Mouse (Mus musculus) left cerebral cortex, adult 9 months (tissue): ENCODE data around the gene Toe1.
"Not testable (repeated sequence)": the region's sequence is repeated elsewhere in the genome, so short reads cannot be mapped to it uniquely, and the experiment has no call there.

Experiments
- DNase-seq, 2 experiments: peaks; one replicate each; pipeline ENCODE4 v3.0.0; 2022; ENCODE audit warnings: low spot score in 2 of 2

Toe1 gene

GRCm38 (mm10) chr4:116807197-116808129, at the start of gene Toe1, which contains the start of gene Mutyh:
Gene Toe1 (minus strand): TSS chr4:116807640.
Gene Mutyh (plus strand): TSS chr4:116807723.
- DNase-seq: peak; percentile 80 to 91

GRCm38 (mm10) chr4:116857203-116857602, 49.8 kb upstream of the Toe1 start:
- DNase-seq: no peak

GRCm38 (mm10) chr4:116854286-116854685, 46.8 kb upstream of the Toe1 start:
- no peak for DNase-seq

GRCm38 (mm10) chr4:116849901-116850300, 42.5 kb upstream of the Toe1 start:
- no peak for DNase-seq

- no peak for DNase-seq
These were observed 36.9 kb upstream of the Toe1 start for GRCm38 (mm10) chr4:116844324-116844723.

- no peak for DNase-seq
These were observed 33.4 kb upstream of the Toe1 start for GRCm38 (mm10) chr4:116840841-116841240.

- not testable (repeated sequence) for DNase-seq
These were observed 32.7 kb upstream of the Toe1 start for GRCm38 (mm10) chr4:116840096-116840495.

- DNase-seq: no peak
These were observed 31.6 kb upstream of the Toe1 start for GRCm38 (mm10) chr4:116838999-116839398.

GRCm38 (mm10) chr4:116830070-116830368, 22.6 kb upstream of the Toe1 start:
- no peak for DNase-seq

- DNase-seq: no peak
These were observed 22.1 kb upstream of the Toe1 start for GRCm38 (mm10) chr4:116829364-116830069.

- peak in 1 of 2 experiments; percentile 50 for DNase-seq
These were observed 20.4 kb upstream of the Toe1 start for GRCm38 (mm10) chr4:116827819-116828218.

- DNase-seq: peak in 1 of 2 experiments; percentile 76
These were observed 17.1 kb upstream of the Toe1 start for GRCm38 (mm10) chr4:116824541-116825004.

GRCm38 (mm10) chr4:116821694-116822016, 14.2 kb upstream of the Toe1 start, which contains the start of gene Hpdl:
Gene Hpdl (minus strand): TSS chr4:116821707.
- no peak for DNase-seq

- DNase-seq: peak in 1 of 2 experiments; percentile 42
These were observed 13.7 kb upstream of the Toe1 start for GRCm38 (mm10) chr4:116820902-116821693.

- DNase-seq: no peak
These were observed 12.8 kb upstream of the Toe1 start for GRCm38 (mm10) chr4:116819968-116820901.

GRCm38 (mm10) chr4:116817486-116817885, 10.0 kb upstream of the Toe1 start:
- peak in 1 of 2 experiments; percentile 29 for DNase-seq

GRCm38 (mm10) chr4:116815276-116815675, 7.8 kb upstream of the Toe1 start:
- no peak for DNase-seq

GRCm38 (mm10) chr4:116811012-116811411, 3.6 kb upstream of the Toe1 start:
- DNase-seq: no peak

- no peak for DNase-seq
These were observed 7.5 kb downstream of the Toe1 start for GRCm38 (mm10) chr4:116799901-116800300.

- DNase-seq: no peak
These were observed 10.9 kb downstream of the Toe1 start for GRCm38 (mm10) chr4:116796442-116797110.
